Mouse (Mus musculus): ENCODE data around the gene Gimap8. TPM values are rescaled to one million over a fixed set of nuclear protein-coding genes. Genes with fewer than 3 reads are reported as not detected.
"Not testable (repeated sequence)": the region's sequence is repeated elsewhere in the genome, so short reads cannot be mapped to it uniquely, and the experiment has no call there.

Gimap8 gene
- total RNA-seq, 2 experiments from 2014 or later: 4.3 to 5.3 TPM

DNA sequence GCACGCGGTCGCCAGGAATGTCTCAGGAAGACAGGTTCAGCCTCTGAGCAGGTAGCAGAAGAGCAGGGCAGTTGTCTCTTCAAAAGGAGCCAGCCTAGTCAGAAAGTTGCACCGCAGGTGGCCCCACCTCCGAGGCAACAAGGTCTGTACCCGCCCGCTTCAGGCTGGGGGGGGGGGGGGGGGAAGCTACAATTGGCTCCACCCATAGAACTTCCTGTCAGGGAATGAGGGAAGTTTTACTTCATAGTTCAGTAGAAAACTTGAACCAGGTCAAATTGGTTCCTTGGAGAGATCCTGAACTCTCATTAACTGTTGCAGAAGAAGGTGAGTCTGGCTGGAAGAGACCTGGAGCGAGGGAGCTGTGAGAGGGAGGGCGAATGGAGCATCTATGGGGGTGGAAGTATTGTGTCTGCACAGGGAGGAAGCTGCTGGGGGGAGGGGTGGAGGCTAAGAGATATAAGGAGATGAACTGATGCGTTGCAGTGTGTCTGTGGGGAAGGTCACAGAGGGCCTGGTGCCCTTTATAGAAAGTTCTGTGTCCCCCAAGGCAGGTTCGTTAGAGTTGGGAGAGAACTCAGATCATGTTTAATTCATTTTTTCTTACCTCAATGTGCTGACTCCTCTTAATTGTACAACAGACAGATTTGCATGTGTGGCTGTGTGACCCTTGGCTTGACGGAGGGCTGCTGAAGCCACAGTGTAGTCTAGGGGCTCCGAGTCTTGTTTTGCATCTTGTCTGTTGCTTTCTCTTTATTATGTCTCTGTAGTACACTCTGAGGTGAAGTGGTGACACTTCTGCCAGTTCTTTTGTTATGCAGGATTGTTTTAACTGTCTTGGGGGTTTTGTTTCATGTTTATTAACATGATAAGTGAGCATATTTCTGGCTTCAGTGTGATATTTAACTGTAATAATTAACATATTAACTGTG lies 29.2 kb downstream of the Gimap8 start, which contains the start of gene Gimap9:
TSS of gene Gimap9 (plus strand) at position 199 of the 929 bp plus-strand sequence.
- intact Hi-C loops (cut with DNase I; ENCODE audit: low total_unique reads): no loop called here

DNA sequence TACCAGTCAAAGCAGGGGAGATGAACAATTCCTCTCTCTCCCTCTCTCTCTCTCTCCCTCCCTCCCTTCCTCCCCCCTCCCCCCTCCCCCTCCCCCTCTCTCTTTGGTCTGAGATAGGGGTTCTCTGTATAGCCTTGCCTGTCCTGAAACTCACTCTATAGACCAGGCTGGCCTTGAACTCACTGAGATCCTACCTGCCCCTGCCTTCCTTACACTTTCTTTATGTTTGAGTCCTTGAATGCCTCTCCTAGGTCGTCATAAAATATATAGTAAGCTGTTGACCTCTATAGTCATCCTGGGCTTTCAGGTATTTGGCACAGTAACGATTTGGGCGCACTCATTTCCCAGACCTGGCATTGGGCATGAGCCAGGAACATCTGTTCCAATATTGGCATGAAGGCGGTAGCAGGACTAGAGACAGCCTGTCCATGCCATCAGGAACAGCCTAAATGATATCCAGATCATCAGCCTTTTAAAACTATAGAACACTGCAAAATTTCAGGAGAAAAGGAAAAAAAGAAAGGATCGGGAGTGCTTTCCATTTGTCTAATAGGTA lies 29.9 kb downstream of the Gimap8 start:
- no peak for DNase-seq
- intact Hi-C loops (cut with DNase I; ENCODE audit: low total_unique reads): no loop called here

More for the DNA sequence above, 29.2 kb downstream of the Gimap8 start, which contains the start of gene Gimap9:
- no peak for DNase-seq

DNA sequence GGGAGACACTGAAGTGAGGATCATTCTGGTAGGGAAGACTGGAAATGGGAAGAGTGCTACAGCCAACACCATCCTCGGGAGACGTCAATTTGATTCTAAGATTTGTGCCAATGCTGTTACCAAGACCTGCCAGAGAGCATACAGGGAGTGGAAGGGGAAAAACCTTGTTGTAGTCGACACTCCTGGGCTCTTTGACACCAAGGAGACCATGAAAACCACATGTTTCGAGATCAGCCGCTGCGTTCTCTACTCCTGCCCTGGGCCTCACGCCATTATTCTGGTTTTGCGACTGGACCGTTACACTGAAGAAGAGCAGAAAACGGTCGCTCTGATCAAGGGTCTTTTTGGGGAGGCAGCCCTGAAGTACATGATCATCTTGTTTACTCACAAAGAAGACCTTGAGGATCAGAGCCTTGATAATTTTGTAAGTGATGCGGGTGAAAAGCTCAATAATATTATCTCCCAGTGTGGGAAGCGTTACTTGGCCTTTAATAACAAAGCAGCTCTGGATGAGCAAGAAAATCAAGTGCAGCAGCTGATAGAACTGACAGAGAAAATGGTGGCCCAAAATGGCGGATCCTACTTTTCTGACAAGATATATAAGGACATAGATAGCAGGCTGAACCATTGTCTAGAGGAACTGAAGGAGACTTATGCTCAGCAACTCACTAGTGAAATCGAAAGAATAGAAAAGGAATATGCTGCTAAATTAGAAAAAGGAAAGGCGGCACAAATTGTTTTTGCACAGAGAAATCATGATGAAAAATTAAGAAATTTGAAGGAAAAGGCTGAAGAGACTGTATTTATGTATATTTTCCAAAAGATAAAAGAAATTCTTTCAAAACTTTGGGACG lies 30.7 kb downstream of the Gimap8 start:
- intact Hi-C loops (cut with DNase I; ENCODE audit: low total_unique reads): no loop called here

DNA sequence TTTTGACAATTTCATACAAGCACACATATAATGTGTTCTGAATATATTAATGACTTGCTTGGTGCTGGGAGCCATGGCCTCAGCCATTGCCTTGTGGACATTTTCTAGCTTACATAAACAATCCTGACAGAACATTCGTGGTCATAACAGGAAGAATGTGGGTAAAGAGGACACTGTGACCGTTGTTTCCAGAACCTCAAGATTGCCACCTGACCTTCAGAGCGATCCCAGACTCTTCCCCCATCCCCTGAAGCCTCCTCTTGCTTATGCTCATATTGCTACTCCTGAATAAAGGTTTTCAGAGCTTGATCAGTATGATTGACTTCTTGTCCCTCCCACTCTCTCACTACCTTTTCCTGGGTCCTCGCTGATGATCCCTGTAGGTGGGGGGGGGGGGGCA lies 31.4 kb downstream of the Gimap8 start:
- no peak for DNase-seq
- intact Hi-C loops (cut with DNase I; ENCODE audit: low total_unique reads): no loop called here

More for the DNA sequence above, 30.7 kb downstream of the Gimap8 start:
- DNase-seq: no peak

DNA sequence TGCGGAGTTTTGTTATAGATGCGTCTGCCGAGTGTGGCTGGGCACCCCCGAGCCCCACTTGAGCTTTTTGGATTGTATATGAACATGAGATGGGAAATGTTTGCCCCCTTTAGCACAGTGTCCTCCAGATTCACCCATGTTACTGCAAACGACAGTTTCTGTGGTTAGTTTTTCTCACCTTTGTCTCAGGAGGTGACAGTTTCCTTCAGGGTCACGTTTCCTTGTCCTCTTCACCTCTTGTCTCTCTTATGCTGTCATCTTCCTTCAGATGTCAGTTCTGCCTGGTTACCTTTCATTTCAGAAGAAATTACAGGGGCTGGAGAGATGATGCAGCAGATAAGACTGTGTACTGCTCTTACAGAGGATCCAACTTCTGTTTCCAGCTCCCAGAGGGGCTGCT lies 32.7 kb downstream of the Gimap8 start:
- intact Hi-C loops (cut with DNase I; ENCODE audit: low total_unique reads): no loop called here
- no peak for DNase-seq

DNA sequence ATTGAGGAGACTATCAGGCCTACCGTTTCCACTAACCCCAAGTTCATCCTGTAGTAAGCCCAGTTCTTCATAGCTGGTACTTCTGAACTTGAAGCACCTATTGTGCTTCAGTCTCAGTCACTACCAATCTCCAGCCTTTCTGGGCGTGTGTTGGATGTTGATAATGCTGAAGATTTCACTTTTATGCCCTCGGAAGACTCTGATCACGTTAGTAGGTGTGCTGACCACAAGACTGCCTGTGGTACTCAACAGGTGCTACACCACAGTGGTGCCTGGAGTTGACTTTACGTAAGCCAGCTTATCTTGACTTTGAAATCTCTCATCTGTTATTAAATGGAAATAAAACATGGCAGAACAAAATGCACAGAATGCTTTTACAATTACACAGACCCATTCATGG lies 33.4 kb downstream of the Gimap8 start:
- intact Hi-C loops (cut with DNase I; ENCODE audit: low total_unique reads): no loop called here
- no peak for DNase-seq

DNA sequence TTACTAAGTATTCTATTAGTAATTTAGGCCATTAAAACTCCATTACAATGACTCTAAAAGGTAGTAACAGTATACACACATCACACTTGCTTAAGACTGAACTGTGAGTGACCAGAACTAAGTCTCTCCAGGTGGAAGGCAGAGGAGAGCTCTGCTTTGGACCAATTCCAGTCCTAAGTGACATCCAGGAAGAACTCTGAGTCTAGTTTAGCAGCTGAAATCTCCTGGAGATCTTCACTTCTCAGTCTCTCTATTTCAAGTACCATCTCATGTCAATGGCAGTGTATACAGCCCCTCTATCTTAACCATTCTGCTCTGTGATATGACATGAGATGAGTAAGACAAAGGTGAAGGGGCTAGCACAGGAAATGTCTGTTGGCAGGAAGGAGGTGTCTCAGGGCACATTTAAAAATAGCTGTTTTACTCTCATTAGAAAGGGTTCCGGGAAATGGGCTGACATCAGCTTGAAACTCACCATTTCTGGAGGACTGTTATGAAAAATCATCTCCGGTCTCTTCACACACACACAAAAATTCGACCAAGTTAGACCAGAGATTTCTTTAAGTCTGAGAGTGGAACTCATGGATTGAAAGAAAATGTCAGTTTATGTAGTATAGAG lies 34.5 kb downstream of the Gimap8 start:
- DNase-seq: no peak
- intact Hi-C loops (cut with DNase I; ENCODE audit: low total_unique reads): no loop called here

DNA sequence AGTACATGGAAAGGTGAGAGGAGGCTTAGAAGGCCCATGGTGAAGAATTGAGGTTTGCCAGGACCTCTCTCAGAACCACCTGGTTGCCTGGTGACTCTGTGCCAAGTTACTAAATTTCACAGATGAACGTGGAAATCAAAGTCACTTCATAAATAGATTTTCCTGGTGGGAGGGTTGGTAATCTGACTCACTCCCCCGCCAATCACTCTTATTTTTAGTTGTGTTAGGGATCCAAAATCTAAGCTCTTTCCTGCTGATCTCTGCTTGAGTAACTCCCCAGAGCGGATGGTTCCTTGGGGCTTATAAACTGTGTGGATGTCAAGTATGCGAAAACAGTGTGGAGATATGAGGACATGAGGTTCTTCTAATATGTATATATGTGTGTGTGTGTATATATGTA lies 35.2 kb downstream of the Gimap8 start:
- intact Hi-C loops (cut with DNase I; ENCODE audit: low total_unique reads): no loop called here
- no peak for DNase-seq

DNA sequence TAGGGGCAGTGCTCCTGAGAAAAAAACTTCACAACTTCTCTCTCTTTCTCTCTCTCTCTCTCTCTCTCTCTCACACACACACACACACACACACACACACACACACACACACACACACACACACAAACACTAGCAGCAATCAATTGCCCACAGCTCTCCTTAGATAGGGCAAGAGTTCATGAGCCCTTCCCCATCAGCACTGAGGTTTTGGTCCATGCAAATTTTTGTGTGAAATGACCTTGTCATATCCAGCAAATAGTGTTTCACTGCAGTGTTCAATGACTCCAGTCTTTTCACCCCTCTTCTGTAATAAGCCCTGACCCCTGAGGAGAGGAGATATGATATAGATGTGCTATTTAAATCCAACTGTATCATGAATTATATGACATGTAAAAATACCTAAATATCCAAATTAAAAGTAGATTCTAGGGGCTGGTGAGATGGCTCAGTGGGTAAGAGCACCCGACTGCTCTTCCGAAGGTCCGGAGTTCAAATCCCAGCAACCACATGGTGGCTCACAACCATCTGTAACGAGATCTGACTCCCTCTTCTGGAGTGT lies 36.3 kb downstream of the Gimap8 start:
- intact Hi-C loops (cut with DNase I; ENCODE audit: low total_unique reads); DNase-seq: not testable (repeated sequence)

DNA sequence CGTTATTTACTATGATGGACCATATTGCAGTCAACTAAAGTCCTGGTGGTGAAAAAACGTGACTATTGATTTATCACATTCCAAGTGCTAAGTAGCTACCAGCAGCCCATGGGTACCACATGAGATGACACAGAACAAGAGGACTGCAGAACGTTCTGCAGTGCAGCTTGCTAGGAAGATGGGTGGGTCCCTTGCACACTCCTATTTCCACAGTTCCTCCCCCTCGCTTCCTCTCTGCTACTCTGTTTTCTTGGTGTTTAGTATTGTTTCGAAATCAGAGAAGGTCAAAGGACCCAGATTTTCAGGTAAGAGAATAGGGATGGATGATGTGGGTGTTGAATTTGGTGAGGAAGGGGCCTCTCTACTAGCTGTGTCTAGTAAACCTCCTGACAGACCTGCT lies 37.3 kb downstream of the Gimap8 start, which contains the start of gene Gimap4:
TSS of gene Gimap4 (plus strand) at position 231 of the 400 bp plus-strand sequence.
- no peak for DNase-seq
- intact Hi-C loops (cut with DNase I; ENCODE audit: low total_unique reads): no loop called here

DNA sequence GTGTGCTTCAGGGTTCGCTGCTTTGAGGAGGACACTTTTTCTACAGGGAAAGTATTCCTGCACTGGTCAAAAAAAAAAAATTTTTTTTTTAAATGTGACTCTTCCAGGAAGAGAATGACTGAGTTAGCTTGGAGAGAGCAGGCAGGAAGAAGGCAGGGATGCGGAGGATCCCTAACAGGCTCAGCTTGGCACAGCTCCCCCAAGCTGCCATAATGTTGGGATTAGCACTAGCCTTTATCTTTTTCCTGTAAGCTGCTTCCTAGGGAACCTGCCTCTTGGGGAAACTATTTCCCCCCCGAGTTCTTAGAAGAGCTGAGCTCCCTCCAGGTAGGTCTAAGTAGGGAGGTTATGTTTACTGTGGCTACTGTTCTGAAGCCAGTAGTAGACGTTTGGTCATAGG lies 37.8 kb downstream of the Gimap8 start:
- intact Hi-C loops (cut with DNase I; ENCODE audit: low total_unique reads): no loop called here
- DNase-seq: no peak

DNA sequence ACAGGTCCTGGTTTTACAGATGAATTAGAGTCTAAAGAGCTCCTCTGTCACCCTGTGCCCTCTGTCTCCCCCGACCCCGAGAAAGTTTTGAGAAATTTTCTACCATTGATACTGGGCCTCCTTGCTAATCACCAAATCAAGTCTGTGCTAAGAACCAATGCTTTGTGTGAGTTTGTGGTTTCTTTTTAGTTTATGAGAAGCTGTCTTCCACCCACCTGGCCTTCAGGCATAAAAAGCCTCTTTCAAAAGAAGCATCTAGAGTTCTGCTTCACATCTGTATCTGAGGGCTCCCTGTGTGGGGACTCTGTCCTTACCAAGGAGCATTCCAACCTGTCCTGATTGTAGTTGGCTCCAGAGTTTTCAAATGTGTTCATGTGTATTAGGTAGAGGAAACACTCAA lies 38.2 kb downstream of the Gimap8 start:
- no peak for DNase-seq
- intact Hi-C loops (cut with DNase I; ENCODE audit: low total_unique reads): no loop called here

DNA sequence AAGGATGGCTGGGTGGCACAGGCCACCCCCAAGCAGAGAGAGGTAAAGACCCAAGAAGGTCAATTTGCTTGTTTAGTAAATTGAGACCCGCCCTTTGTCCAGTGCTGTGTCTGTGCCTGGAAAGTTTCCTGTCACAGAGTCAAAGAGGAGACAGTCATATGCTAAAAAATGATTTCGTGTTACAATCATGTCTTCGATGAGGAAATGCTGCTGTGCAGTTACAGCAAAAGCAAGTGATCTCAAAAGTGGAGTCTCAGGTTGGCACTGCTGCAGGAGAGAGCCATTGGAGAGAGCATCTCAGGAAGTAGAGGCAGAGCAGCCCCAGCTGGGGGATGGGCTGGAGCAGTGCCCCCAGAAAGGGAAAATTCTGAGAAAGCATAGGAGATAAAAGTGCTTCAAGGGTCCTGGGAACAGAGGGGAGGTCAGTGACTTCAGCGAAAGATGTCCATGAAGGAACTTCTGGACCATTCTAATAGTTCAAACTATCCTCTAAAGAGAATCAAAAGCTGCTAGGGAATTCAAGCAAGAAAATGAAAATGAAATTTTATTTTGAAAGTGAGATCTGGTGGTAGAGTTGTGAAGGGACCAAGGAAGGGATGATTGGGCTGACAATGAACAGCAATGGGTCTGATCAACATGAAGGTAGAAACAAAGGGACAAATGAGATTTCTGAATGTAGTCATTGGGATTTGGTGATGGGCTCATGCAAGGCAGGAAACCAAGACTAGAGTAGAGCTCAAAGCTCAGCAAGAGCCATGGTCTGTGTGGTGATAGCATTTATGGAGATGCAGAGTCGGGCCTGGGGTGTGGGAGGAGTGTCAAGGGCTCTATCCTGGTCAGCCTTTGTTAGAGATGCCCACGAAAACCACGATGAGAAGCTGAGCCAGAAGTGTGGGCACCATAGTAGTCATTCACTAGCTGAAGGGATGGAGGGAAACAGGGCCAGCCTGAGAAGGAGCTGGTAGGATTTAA lies 38.9 kb downstream of the Gimap8 start:
- intact Hi-C loops (cut with DNase I; ENCODE audit: low total_unique reads): no loop called here
- DNase-seq: no peak

DNA sequence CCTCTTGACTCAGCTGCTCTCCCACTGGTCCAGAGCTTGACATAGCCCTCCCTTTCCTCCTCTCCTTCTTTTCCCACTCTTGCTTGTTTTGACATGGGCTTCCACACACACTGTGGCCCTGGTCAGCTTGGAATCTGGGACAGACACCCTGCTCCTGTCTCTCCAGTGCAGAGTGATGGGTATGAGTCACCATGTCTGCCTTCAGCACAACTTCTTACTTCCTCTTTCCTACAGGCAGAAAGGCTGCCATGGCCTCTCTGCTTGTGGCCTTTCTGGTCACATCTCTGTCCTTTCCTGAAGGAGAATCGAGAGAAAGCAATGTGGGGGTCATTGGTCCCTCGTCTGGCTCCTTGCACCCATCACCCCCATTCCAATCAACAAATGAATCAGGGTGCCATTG lies 40.0 kb downstream of the Gimap8 start:
- intact Hi-C loops (cut with DNase I; ENCODE audit: low total_unique reads): no loop called here
- no peak for DNase-seq

DNA sequence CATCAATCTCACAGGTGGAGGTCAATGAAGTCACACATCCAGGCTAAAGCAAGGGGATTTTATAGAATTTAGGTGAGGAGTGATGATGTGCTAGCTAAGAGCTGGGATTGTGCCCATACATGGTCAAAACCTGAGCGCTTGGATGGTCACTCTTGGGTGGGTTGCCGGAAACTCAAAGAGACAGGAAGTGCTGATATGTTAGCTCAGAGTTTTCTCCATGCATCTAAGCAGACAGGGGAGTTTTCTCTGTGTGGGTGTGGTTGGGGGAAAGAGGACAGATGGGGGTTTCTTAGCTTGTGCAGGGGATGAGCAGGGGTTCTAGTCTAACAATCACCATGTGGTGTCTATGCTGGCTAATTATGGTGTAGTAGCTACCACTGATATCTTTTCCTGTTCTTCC lies 42.3 kb downstream of the Gimap8 start:
- intact Hi-C loops (cut with DNase I; ENCODE audit: low total_unique reads): no loop called here
- DNase-seq: no peak

DNA sequence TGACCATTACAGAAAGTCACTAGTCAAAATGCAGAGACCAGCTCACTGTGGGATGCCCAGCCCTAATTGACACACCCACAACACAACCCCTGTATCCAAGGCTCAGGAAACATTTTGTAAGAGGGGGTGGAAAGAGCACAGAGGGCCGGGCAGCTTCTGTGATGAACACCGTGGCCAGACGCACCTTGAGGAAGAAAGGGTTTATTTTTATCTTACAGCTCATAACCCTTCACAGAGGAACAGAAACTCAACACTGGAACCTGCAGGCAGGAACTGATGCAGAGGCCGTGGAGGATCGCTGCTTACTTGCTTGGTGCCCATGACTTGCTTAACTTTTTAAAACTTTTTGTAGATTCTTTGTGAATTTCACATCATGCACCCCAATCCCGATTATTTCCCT lies 45.9 kb downstream of the Gimap8 start:
- DNase-seq: no peak
- intact Hi-C loops (cut with DNase I; ENCODE audit: low total_unique reads): no loop called here

DNA sequence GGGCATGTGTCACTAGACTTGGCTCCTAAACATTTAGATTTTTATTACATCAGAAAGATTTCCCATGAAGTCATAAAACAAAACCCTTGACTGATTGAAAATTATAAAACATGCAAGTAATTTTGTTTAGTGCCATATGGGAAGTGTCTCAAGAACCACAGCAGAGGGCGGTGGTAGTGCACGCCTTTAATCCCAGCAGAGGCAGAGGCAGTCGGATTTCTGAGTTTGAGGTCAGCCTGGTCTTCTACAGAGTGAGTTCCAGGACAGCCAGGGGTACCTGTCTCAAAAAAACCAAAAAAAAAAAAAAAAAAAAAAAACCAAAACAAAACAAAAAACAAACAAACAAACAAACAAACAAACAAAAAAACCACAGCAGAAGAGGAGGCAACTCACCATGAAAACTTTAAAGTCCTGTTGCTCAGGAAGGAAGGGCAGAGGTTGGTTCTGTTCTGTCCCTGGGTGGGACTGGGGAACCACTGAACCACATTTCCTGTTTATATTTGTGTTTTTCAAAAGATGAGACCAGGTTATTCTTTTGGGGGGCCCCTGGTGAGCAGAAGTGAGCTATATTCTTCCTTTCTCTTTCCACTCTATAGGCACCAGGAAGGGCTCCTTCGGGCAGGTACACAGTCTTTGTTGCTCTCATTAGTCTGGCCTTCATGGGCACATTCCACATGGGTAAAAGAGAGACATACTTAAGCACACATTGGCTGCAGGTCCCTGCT lies 50.0 kb downstream of the Gimap8 start:
- intact Hi-C loops (cut with DNase I; ENCODE audit: low total_unique reads): no loop called here
- no peak for DNase-seq

DNA sequence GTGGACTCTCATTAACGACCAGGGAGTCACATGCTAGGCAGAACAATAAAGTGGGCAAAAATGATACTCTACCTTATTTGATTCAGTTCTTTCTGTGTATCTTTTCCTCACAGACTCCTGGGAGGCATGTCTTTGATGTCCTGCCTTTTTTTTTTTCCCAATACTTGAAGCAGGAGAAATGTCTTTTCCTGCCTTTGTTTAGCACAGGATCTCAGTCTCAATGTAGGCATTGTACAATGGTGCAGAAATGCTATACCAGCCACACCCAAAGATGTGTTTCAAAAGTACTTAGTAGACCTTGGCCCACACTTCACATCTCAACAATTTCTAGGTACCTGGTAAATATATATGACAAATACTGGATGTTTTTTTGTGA lies 50.5 kb downstream of the Gimap8 start:
- DNase-seq: no peak
- intact Hi-C loops (cut with DNase I; ENCODE audit: low total_unique reads): no loop called here

Data from gastrocnemius, postnatal 14 days (tissue).